Mouse (Mus musculus) liver, adult 2 months (tissue): ENCODE data around the gene Speg. TPM values are rescaled to one million over a fixed set of nuclear protein-coding genes. Genes with fewer than 3 reads are reported as not detected.

Experiments used
- DNase-seq: peaks from one replicate; pipeline ENCODE4 v3.0.0-alpha.2; 2011; ENCODE audit warnings: low read depth, low spot score; ENCODE audit errors: extremely low read depth
- H3K27ac ChIP-seq: fragments of 200-500 bp; replicated peaks from 2 replicates; pipeline ENCODE4 v1.5.1; 2012; ENCODE audit warnings: low read depth, mild to moderate bottlenecking, control low read depth, inconsistent platforms, low read length; ENCODE audit not compliant: insufficient read depth
- H3K27me3 ChIP-seq: fragments of 200-500 bp; 2 replicates; pipeline ENCODE4 v1.6.1; 2012; ENCODE audit warnings: mild to moderate bottlenecking, moderate library complexity, low read length, inconsistent platforms; ENCODE audit not compliant: control insufficient read depth, insufficient read depth
- H3K36me3 ChIP-seq: fragments of 200-500 bp; 2 replicates; pipeline ENCODE4 v1.6.1; 2012; ENCODE audit warnings: low read length, inconsistent platforms; ENCODE audit not compliant: control insufficient read depth, insufficient read depth
- H3K4me1 ChIP-seq: fragments of 200-500 bp; 2 replicates; pipeline ENCODE4 v1.6.1; 2011; ENCODE audit warnings: low read length; ENCODE audit not compliant: control insufficient read depth, insufficient read depth
- H3K4me3 ChIP-seq: fragments of 200-500 bp; 2 replicates; pipeline ENCODE4 v1.5.1; 2011; ENCODE audit warnings: low read depth, mild to moderate bottlenecking, control low read depth, low read length, moderate library complexity; ENCODE audit not compliant: insufficient read depth
- H3K79me2 ChIP-seq: fragments of 200-500 bp; 2 replicates; pipeline ENCODE4 v1.6.1; 2012; ENCODE audit warnings: inconsistent platforms, mild to moderate bottlenecking, low read length, moderate library complexity; ENCODE audit not compliant: control insufficient read depth, insufficient read depth
- H3K9ac ChIP-seq: fragments of 200-500 bp; 2 replicates; pipeline ENCODE4 v1.6.1; 2012; ENCODE audit warnings: low read depth, mild to moderate bottlenecking, control low read depth, inconsistent platforms, low read length
- CTCF ChIP-seq: fragments of 200-500 bp; IDR thresholded peaks from 2 replicates; pipeline ENCODE4 v1.5.1; 2011; ENCODE audit warnings: low read depth, low read length, control low read depth
- POLR2A ChIP-seq: fragments of 200-500 bp; IDR thresholded peaks from 2 replicates; pipeline ENCODE4 v1.6.1; 2011; ENCODE audit warnings: low read length, control low read depth; ENCODE audit not compliant: insufficient read depth; ENCODE audit errors: extremely low read depth
- WGBS: fragments of 180-500 bp; shearing (Covaris S2); methylation state at CpG from one replicate; pipeline ENCODE4 v1.1.7; 2018; 5-methylcytosine and 5-hydroxymethylcytosine counted together
- polyA plus RNA-seq: library from polyadenylated mRNA; depleted of rRNA; stranded (reverse); fragments of >200 nt; gene quantifications from 2 replicates; pipeline ENCODE4 v1.2.3, GENCODE M21; 2012; rRNA removed
- total RNA-seq: library from RNA; depleted of rRNA; stranded (reverse); fragments of >200 nt; gene quantifications from 2 replicates; pipeline ENCODE4 v1.2.3, GENCODE M21; 2014; rRNA removed

Gene Speg
- total and polyA plus RNA-seq, 2 experiments, result 0.55 to 3.4 TPM

- H3K4me3 ChIP-seq, result no peak overlapping the region
- no peak overlapping the region for H3K9ac ChIP-seq
- peaks cover 13% of the 10 kb centered on the region for H3K27me3 ChIP-seq
- WGBS, result 31% methylated on average over 13 of the region's 13 CpGs
- DNase-seq, result no peak
- no peak overlapping the region for H3K27ac ChIP-seq
- TF ChIP-seq CTCF (no peak), POLR2A (no peak)
- no peaks in the 10 kb centered on the region for H3K79me2 ChIP-seq
- no peaks in the 10 kb centered on the region for H3K36me3 ChIP-seq
- H3K4me1 ChIP-seq, result no peaks in the 10 kb centered on the region; the same call in 1 of the 2 replicates
Measured at GRCm38 (mm10) chr1:75480036-75480435, 104.9 kb downstream of the Speg start.

GRCm38 (mm10) chr1:75480735-75481134, 105.6 kb downstream of the Speg start:
- H3K79me2 ChIP-seq, result no peaks in the 10 kb centered on the region
- H3K27ac ChIP-seq, result no peak overlapping the region
- no peaks in the 10 kb centered on the region for H3K36me3 ChIP-seq
- H3K4me1 ChIP-seq, result no peaks in the 10 kb centered on the region; the same call in 1 of the 2 replicates
- no peak overlapping the region for H3K9ac ChIP-seq
- no peak overlapping the region for H3K4me3 ChIP-seq
- DNase-seq, result no peak
- no peak for TF ChIP-seq POLR2A
- no peak for TF ChIP-seq CTCF
- H3K27me3 ChIP-seq, result peaks cover 8% of the 10 kb centered on the region
- WGBS, result 78% methylated on average over 7 of the region's 7 CpGs

Other genes with a start within 250 kb of the Speg start
- 0.20 TPM in 1 of 2 replicates, not detected in the other for gene Slc23a3, start 241.4 kb upstream of the Speg start, total RNA-seq
- gene Slc23a3, start 241.4 kb upstream of the Speg start, polyA plus RNA-seq, result 0.10 and 0.15 TPM in 2 replicates
- gene Cnppd1, start 232.6 kb upstream of the Speg start, total RNA-seq, result 26.4 and 37.4 TPM in 2 replicates
- 33.5 and 44.3 TPM in 2 replicates for gene Cnppd1, start 232.6 kb upstream of the Speg start, polyA plus RNA-seq
- 77.6 and 103 TPM in 2 replicates for gene Retreg2, start 232.5 kb upstream of the Speg start, total RNA-seq
- 284 and 310 TPM in 2 replicates for gene Retreg2, start 232.5 kb upstream of the Speg start, polyA plus RNA-seq
- gene Zfand2b, start 206.7 kb upstream of the Speg start, total RNA-seq, result 30.5 and 32.4 TPM in 2 replicates
- gene Zfand2b, start 206.7 kb upstream of the Speg start, polyA plus RNA-seq, result 79.7 and 81.4 TPM in 2 replicates
- 56.1 and 66.6 TPM in 2 replicates for gene Abcb6, start 194.9 kb upstream of the Speg start, total RNA-seq
- gene Abcb6, start 194.9 kb upstream of the Speg start, polyA plus RNA-seq, result 88.7 and 106 TPM in 2 replicates
- 17.7 and 19.5 TPM in 2 replicates for gene Ankzf1, start 183.1 kb upstream of the Speg start, total RNA-seq
- gene Ankzf1, start 183.1 kb upstream of the Speg start, polyA plus RNA-seq, result 12.5 and 16.6 TPM in 2 replicates
- 23.5 and 35.8 TPM in 2 replicates for gene Atg9a, start 183.1 kb upstream of the Speg start, total RNA-seq
- 75.0 and 75.4 TPM in 2 replicates for gene Atg9a, start 183.1 kb upstream of the Speg start, polyA plus RNA-seq
- gene Glb1l, start 164.5 kb upstream of the Speg start, total RNA-seq, result 3.7 and 4.8 TPM in 2 replicates
- 2.1 and 2.5 TPM in 2 replicates for gene Glb1l, start 164.5 kb upstream of the Speg start, polyA plus RNA-seq
- gene Stk16, start 164.5 kb upstream of the Speg start, total RNA-seq, result 57.3 and 63.5 TPM in 2 replicates
- 190 and 221 TPM in 2 replicates for gene Stk16, start 164.5 kb upstream of the Speg start, polyA plus RNA-seq
- gene Tuba4a, start 155.4 kb upstream of the Speg start, total RNA-seq, result 80.9 and 117 TPM in 2 replicates
- gene Tuba4a, start 155.4 kb upstream of the Speg start, polyA plus RNA-seq, result 242 and 267 TPM in 2 replicates
- not detected in 2 replicates for gene A630095N17Rik, start 143.2 kb upstream of the Speg start, total RNA-seq
- not detected in 2 replicates for gene A630095N17Rik, start 143.2 kb upstream of the Speg start, polyA plus RNA-seq
- gene Dnajb2, start 138.9 kb upstream of the Speg start, total RNA-seq, result 25.4 and 30.3 TPM in 2 replicates
- gene Dnajb2, start 138.9 kb upstream of the Speg start, polyA plus RNA-seq, result 55.9 and 60.4 TPM in 2 replicates
- under 0.01 and 0.13 TPM in 2 replicates for gene Ptprn, start 110.8 kb upstream of the Speg start, total RNA-seq
- not detected in 2 replicates for gene Ptprn, start 110.8 kb upstream of the Speg start, polyA plus RNA-seq
- gene Resp18, start 96.9 kb upstream of the Speg start, total RNA-seq, result 0.28 and 1.5 TPM in 2 replicates
- not detected in 2 replicates for gene Resp18, start 96.9 kb upstream of the Speg start, polyA plus RNA-seq
- gene Dnpep, start 57.3 kb upstream of the Speg start, total RNA-seq, result 89.8 and 102 TPM in 2 replicates
- 106 and 111 TPM in 2 replicates for gene Dnpep, start 57.3 kb upstream of the Speg start, polyA plus RNA-seq
- gene Des, start 15.0 kb upstream of the Speg start, total RNA-seq, result 3.1 and 4.0 TPM in 2 replicates
- gene Des, start 15.0 kb upstream of the Speg start, polyA plus RNA-seq, result 2.4 and 2.5 TPM in 2 replicates
- 18.3 and 19.9 TPM in 2 replicates for gene Gmppa, start 60.6 kb downstream of the Speg start, total RNA-seq
- 49.8 and 86.4 TPM in 2 replicates for gene Gmppa, start 60.6 kb downstream of the Speg start, polyA plus RNA-seq
- gene Asic4, start 75.1 kb downstream of the Speg start, total RNA-seq, result not detected in 2 replicates
- gene Asic4, start 75.1 kb downstream of the Speg start, polyA plus RNA-seq, result not detected in 2 replicates
- 1.4 and 1.9 TPM in 2 replicates for gene Chpf, start 104.0 kb downstream of the Speg start, total RNA-seq
- 2.9 and 3.4 TPM in 2 replicates for gene Chpf, start 104.0 kb downstream of the Speg start, polyA plus RNA-seq
- gene Tmem198, start 104.2 kb downstream of the Speg start, total RNA-seq, result 0.55 TPM in 1 of 2 replicates, not detected in the other
- gene Tmem198, start 104.2 kb downstream of the Speg start, polyA plus RNA-seq, result 0.06 and 0.15 TPM in 2 replicates
- gene Obsl1, start 131.2 kb downstream of the Speg start, total RNA-seq, result 0.65 and 1.5 TPM in 2 replicates
- 0.51 and 1.3 TPM in 2 replicates for gene Obsl1, start 131.2 kb downstream of the Speg start, polyA plus RNA-seq
- gene Inha, start 131.8 kb downstream of the Speg start, total RNA-seq, result not detected in 2 replicates
- gene Inha, start 131.8 kb downstream of the Speg start, polyA plus RNA-seq, result 0.44 and 0.53 TPM in 2 replicates
- gene Stk11ip, start 146.2 kb downstream of the Speg start, total RNA-seq, result 3.2 and 3.3 TPM in 2 replicates
- gene Stk11ip, start 146.2 kb downstream of the Speg start, polyA plus RNA-seq, result 5.4 and 7.8 TPM in 2 replicates
- gene Slc4a3, start 171.0 kb downstream of the Speg start, total RNA-seq, result 0.34 and 0.37 TPM in 2 replicates
- 0.63 and 0.76 TPM in 2 replicates for gene Slc4a3, start 171.0 kb downstream of the Speg start, polyA plus RNA-seq